Mouse (Mus musculus): ENCODE measurements around the gene Gm4779. TPM values are rescaled to one million over a fixed set of nuclear protein-coding genes. Genes with fewer than 3 reads are reported as not detected.
A peak's percentile ranks its signal among the peaks of the same experiment; 100 is the strongest.

Gene Gm4779
- polyA plus RNA-seq, 1 experiment, result 0.17 TPM

DNA sequence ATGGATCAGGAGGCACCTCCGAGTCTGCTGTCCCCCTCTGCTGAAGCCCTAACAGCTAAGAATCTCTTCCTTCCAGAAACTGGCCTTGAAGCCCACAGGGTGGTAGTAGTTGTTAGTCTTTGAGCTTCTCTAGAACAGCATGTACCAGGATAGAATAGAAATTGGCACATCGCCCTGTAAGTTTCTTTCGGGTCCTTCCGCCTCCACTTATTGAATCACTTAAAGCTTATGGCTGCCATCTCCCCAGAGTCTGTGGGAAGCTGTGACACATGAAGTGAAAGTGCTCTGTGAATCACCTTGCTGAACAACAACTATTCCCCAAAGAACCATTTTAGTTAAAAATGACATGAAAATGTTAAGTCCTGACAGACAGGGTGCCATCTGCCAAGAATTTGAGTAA, 29.1 kb downstream of the Gm4779 start:
- Histone ChIP-seq H3K4me1 (ENCODE audit: control insufficient read depth, insufficient read depth, low read length) (peaks cover 1% of the 10 kb centered on the region), H3K27ac (ENCODE audit: insufficient read depth, low read length) (no peak overlapping the region), H3K4me3 (ENCODE audit: insufficient read depth, low read length) (no peak overlapping the region)
- TF ChIP-seq CTCF (IDR thresholded peaks at IDR 0.05; ENCODE audit: extremely low read depth, insufficient read depth, low read length), result no peak
- no peak for TF ChIP-seq POLR2A (IDR thresholded peaks at IDR 0.05; ENCODE audit: extremely low read depth, insufficient read depth, low read length)

DNA sequence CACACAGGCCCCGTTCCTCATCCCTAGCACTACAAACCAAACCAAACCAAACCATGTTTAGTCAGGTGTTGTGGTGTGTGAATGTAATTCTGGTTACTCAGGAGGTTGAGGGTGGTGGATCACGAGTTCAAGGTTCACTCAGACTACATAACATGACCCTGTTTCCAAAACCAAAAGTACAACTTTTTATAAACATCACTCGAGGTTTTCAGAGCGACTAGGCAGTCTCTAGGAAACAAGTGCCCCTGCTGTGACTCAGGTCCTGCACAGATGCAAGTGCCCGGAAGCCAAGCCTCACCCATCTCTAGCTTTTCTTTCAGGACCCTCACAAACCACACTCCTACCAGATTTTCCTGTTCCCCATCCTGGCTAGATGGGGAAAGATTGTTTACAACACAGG, 29.6 kb downstream of the Gm4779 start:
- no peak overlapping the region for H3K27ac ChIP-seq (ENCODE audit: insufficient read depth, low read length)
- peaks cover 1% of the 10 kb centered on the region for H3K4me1 ChIP-seq (ENCODE audit: control insufficient read depth, insufficient read depth, low read length)
- TF ChIP-seq CTCF (IDR thresholded peaks at IDR 0.05; ENCODE audit: extremely low read depth, insufficient read depth, low read length), result no peak
- TF ChIP-seq POLR2A (IDR thresholded peaks at IDR 0.05; ENCODE audit: extremely low read depth, insufficient read depth, low read length), result no peak
- no peak overlapping the region for H3K4me3 ChIP-seq (ENCODE audit: insufficient read depth, low read length)

DNA sequence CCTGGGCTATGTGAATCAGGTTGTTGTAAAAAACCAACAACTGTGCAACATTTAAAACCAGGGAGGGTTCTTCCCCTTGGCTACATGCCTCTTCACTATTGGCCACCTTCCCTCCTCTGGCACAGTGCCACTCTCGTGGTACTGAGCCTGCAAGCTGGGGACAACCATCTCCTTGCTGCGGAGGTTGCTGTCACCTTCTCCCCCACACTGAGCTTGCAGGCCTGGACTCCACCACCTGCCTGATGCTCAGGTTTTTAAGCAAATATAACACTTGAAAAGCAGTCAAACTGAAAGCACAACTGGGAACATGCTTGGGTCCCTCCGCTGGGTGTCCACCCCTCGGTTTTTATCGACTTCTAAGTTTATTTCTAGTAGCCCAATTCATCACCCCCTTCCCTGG, 39.7 kb downstream of the Gm4779 start:
- TF ChIP-seq CTCF (IDR thresholded peaks at IDR 0.05; ENCODE audit: extremely low read depth, insufficient read depth, low read length), result no peak
- TF ChIP-seq POLR2A (IDR thresholded peaks at IDR 0.05; ENCODE audit: extremely low read depth, insufficient read depth, low read length), result no peak
- Histone ChIP-seq H3K27ac (ENCODE audit: insufficient read depth, low read length) (no peak overlapping the region), H3K4me3 (ENCODE audit: insufficient read depth, low read length) (no peak overlapping the region), H3K4me1 (ENCODE audit: control insufficient read depth, insufficient read depth, low read length) (no peaks in the 10 kb centered on the region)

DNA sequence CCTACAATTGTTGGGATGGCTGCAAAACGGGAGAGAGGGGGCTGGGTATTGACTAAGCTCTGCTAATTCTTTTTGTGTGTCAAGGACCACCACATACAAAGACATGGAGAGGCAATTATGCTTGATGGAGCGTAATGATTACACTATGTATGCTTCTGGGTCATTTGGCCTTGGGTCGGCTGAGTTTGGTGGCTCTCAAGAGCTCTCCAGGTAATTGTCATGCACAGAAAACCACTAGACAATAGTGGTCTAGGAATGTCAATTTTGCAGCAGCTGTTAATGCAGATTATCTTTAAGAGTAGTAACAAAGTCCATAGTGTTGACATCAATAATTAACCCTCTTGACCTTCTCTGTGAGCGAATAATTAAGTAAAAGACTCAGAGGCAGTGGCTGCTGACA, 44.1 kb downstream of the Gm4779 start:
- Histone ChIP-seq H3K27ac (ENCODE audit: insufficient read depth, low read length) (no peak overlapping the region), H3K4me1 (ENCODE audit: control insufficient read depth, insufficient read depth, low read length) (no peaks in the 10 kb centered on the region), H3K4me3 (ENCODE audit: insufficient read depth, low read length) (no peak overlapping the region)
- TF ChIP-seq CTCF (IDR thresholded peaks at IDR 0.05; ENCODE audit: extremely low read depth, insufficient read depth, low read length), result no peak
- no peak for TF ChIP-seq POLR2A (IDR thresholded peaks at IDR 0.05; ENCODE audit: extremely low read depth, insufficient read depth, low read length)

DNA sequence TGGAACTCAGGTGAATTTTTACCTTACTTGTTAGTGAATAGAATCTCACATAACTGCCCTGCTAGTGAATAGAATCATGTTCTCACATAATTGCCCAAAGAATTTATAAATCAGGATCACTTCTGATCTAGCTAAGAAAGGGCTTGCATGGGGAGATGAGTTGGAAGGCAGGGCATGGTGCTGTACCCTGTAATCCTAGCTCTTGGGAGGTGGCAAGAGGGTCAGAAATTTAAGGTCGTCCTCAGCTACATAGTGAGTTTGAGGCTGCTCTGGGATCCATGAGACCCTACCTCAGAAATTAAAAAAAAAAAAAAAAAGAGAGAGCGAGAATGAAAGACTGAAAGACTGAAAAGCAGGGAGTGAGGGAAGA, 53.2 kb downstream of the Gm4779 start:
- H3K4me3 ChIP-seq (ENCODE audit: insufficient read depth, low read length), result no peak overlapping the region
- H3K4me1 ChIP-seq (ENCODE audit: control insufficient read depth, insufficient read depth, low read length), result no peaks in the 10 kb centered on the region
- no peak overlapping the region for H3K27ac ChIP-seq (ENCODE audit: insufficient read depth, low read length)
- TF ChIP-seq POLR2A (IDR thresholded peaks at IDR 0.05; ENCODE audit: extremely low read depth, insufficient read depth, low read length) (no peak), CTCF (IDR thresholded peaks at IDR 0.05; ENCODE audit: extremely low read depth, insufficient read depth, low read length) (no peak)

DNA sequence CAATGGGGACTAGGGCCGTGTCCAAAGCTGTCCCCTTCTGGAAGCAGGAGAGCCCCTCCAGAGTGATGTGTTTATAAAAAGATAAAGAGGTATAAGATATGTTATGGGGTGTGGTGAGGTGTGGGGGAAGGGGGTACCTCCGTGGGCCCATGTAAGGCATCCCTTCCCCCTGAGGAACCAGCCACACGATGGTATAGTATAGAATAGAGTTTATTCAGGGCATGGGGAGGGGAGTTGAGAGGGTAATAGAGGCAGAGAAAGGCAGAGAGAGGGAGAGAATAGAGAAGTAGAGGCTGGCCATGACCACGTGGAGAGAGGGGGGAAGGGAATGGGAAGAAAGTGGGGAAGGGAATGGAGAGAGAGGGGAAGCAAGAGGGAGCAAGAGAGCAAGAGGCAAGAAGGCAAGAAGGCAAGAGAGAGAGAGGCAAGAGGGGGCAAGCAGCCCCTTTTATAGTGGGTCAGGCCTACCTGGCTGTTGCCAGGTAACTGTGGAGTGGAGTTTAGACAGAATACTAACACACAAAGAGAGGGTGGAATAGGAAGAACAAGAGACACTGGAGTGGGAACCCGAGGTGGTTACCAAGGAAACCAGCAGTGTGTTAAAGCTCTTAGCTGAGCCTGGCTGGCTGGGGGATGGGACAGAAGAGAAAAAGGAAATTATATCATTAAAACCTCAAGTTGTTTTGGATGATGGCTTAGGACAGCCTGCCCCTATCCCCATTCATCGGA, 53.7 kb downstream of the Gm4779 start:
- Histone ChIP-seq H3K4me3 (ENCODE audit: insufficient read depth, low read length) (no peak overlapping the region), H3K27ac (ENCODE audit: insufficient read depth, low read length) (0 out of 2 replicates have a peak overlapping the region, but pooled peaks have one; percentile 25), H3K4me1 (ENCODE audit: control insufficient read depth, insufficient read depth, low read length) (no peaks in the 10 kb centered on the region)
- TF ChIP-seq POLR2A (IDR thresholded peaks at IDR 0.05; ENCODE audit: extremely low read depth, insufficient read depth, low read length) (no peak), CTCF (IDR thresholded peaks at IDR 0.05; ENCODE audit: extremely low read depth, insufficient read depth, low read length) (no peak)

Other genes starting within 250 kb of the Gm4779 start
- 301 and 326 TPM in 2 replicates for gene Ogt, start 154.4 kb downstream of the Gm4779 start, polyA plus RNA-seq (2012; rRNA removed)
- gene Cxcr3, start 60.2 kb downstream of the Gm4779 start, polyA plus RNA-seq (2012; rRNA removed), result 0.13 TPM in 2 replicates
- gene 8030474K03Rik, start 233 bp upstream of the Gm4779 start, polyA plus RNA-seq (2012; rRNA removed), result not detected in 2 replicates
- 9.9 and 10.5 TPM in 2 replicates for gene Nhsl2, start 55.0 kb upstream of the Gm4779 start, polyA plus RNA-seq (2012; rRNA removed)